Mouse (Mus musculus): ENCODE data around the gene Hsf2bp. TPM values are rescaled to one million over a fixed set of nuclear protein-coding genes. Genes with fewer than 3 reads are reported as not detected.
A peak's percentile ranks its signal among the peaks of the same experiment; 100 is the strongest.

Gene Hsf2bp
- polyA plus RNA-seq, 1 experiment from 2014 or later, result 0.47 TPM

- H3K27me3 ChIP-seq (ENCODE audit: control insufficient read depth, insufficient read depth, low read length), result no peaks in the 10 kb centered on the region
- H3K4me1 ChIP-seq (ENCODE audit: control insufficient read depth, insufficient read depth, low read length), result no peaks in the 10 kb centered on the region; the same call in 1 of the 2 replicates
- H3K4me3 ChIP-seq (replicated peaks; ENCODE audit: low read depth, low read length), result no peak overlapping the region
- H3K9ac ChIP-seq (replicated peaks; ENCODE audit: low read length), result no peak overlapping the region
- H3K9me3 ChIP-seq (ENCODE audit: control insufficient read depth, low read length), result no peaks in the 10 kb centered on the region
- H3K36me3 ChIP-seq (ENCODE audit: control insufficient read depth, insufficient read depth, low read length), result no peaks in the 10 kb centered on the region
- WGBS, result 92% methylated on average over 8 of the region's 8 CpGs
- no peak overlapping the region for H3K4me2 ChIP-seq (ENCODE audit: low read length)
- H3K27ac ChIP-seq (replicated peaks; ENCODE audit: low read depth, low read length), result no peak overlapping the region
- ATAC-seq (ENCODE audit: low FRiP score, low TSS enrichment) (no peak), DNase-seq (no peak)
Measured at GRCm38 (mm10) chr17:31918374-31918773, 117.8 kb downstream of the Hsf2bp start.

GRCm38 (mm10) chr17:31916461-31916775, 119.7 kb downstream of the Hsf2bp start:
- no peak for ATAC-seq (ENCODE audit: low FRiP score, low TSS enrichment)

GRCm38 (mm10) chr17:31915756-31916460, 120.2 kb downstream of the Hsf2bp start:
- no peak for DNase-seq
- ATAC-seq (ENCODE audit: low FRiP score, low TSS enrichment), result no peak
- WGBS, result 88% methylated on average over 18 of the region's 18 CpGs
- no peak overlapping the region for H3K9ac ChIP-seq (replicated peaks; ENCODE audit: low read length)
- H3K9me3 ChIP-seq (ENCODE audit: control insufficient read depth, low read length), result no peaks in the 10 kb centered on the region
- H3K4me3 ChIP-seq (replicated peaks; ENCODE audit: low read depth, low read length), result no peak overlapping the region
- H3K4me1 ChIP-seq (ENCODE audit: control insufficient read depth, insufficient read depth, low read length), result peaks cover 3% of the 10 kb centered on the region; the same call in 1 of the 2 replicates
- H3K27ac ChIP-seq (replicated peaks; ENCODE audit: low read depth, low read length), result no peak overlapping the region
- H3K36me3 ChIP-seq (ENCODE audit: control insufficient read depth, insufficient read depth, low read length), result no peaks in the 10 kb centered on the region
- H3K4me2 ChIP-seq (ENCODE audit: low read length), result no peak overlapping the region
- H3K27me3 ChIP-seq (ENCODE audit: control insufficient read depth, insufficient read depth, low read length), result no peaks in the 10 kb centered on the region

More at GRCm38 (mm10) chr17:31916461-31916775, 119.7 kb downstream of the Hsf2bp start:
- H3K4me1 ChIP-seq (ENCODE audit: control insufficient read depth, insufficient read depth, low read length), result peaks cover 3% of the 10 kb centered on the region; the same call in 1 of the 2 replicates
- no peaks in the 10 kb centered on the region for H3K36me3 ChIP-seq (ENCODE audit: control insufficient read depth, insufficient read depth, low read length)
- DNase-seq, result no peak
- no peak overlapping the region for H3K27ac ChIP-seq (replicated peaks; ENCODE audit: low read depth, low read length)
- no peak overlapping the region for H3K4me3 ChIP-seq (replicated peaks; ENCODE audit: low read depth, low read length)
- H3K27me3 ChIP-seq (ENCODE audit: control insufficient read depth, insufficient read depth, low read length), result no peaks in the 10 kb centered on the region
- H3K4me2 ChIP-seq (ENCODE audit: low read length), result no peak overlapping the region
- no peaks in the 10 kb centered on the region for H3K9me3 ChIP-seq (ENCODE audit: control insufficient read depth, low read length)
- 86% methylated on average over 6 of the region's 6 CpGs for WGBS
- H3K9ac ChIP-seq (replicated peaks; ENCODE audit: low read length), result no peak overlapping the region

- DNase-seq (no peak), ATAC-seq (ENCODE audit: low FRiP score, low TSS enrichment) (no peak)
- WGBS, result 86% methylated on average over 5 of the region's 5 CpGs
Measured at GRCm38 (mm10) chr17:31914323-31914722, 121.8 kb downstream of the Hsf2bp start.

GRCm38 (mm10) chr17:31912881-31913662, 123.1 kb downstream of the Hsf2bp start:
- 58% methylated on average over 18 of the region's 18 CpGs for WGBS
- H3K9ac ChIP-seq (replicated peaks; ENCODE audit: low read length), result no peak overlapping the region
- H3K4me2 ChIP-seq (ENCODE audit: low read length), result no peak overlapping the region
- H3K36me3 ChIP-seq (ENCODE audit: control insufficient read depth, insufficient read depth, low read length), result no peaks in the 10 kb centered on the region
- H3K9me3 ChIP-seq (ENCODE audit: control insufficient read depth, low read length), result no peaks in the 10 kb centered on the region
- no peak overlapping the region; the same call in 1 of the 2 replicates for H3K27ac ChIP-seq (replicated peaks; ENCODE audit: low read depth, low read length)
- DNase-seq (peak; percentile 65), ATAC-seq (ENCODE audit: low FRiP score, low TSS enrichment) (no peak; the same call in 1 of the 2 replicates)
- H3K4me1 ChIP-seq (ENCODE audit: control insufficient read depth, insufficient read depth, low read length), result peaks cover 3% of the 10 kb centered on the region; the same call in 1 of the 2 replicates
- no peaks in the 10 kb centered on the region for H3K27me3 ChIP-seq (ENCODE audit: control insufficient read depth, insufficient read depth, low read length)
- no peak overlapping the region for H3K4me3 ChIP-seq (replicated peaks; ENCODE audit: low read depth, low read length)

More at GRCm38 (mm10) chr17:31914323-31914722, 121.8 kb downstream of the Hsf2bp start:
- no peak overlapping the region for H3K4me3 ChIP-seq (replicated peaks; ENCODE audit: low read depth, low read length)
- no peaks in the 10 kb centered on the region for H3K27me3 ChIP-seq (ENCODE audit: control insufficient read depth, insufficient read depth, low read length)
- no peaks in the 10 kb centered on the region for H3K36me3 ChIP-seq (ENCODE audit: control insufficient read depth, insufficient read depth, low read length)
- H3K9me3 ChIP-seq (ENCODE audit: control insufficient read depth, low read length), result no peaks in the 10 kb centered on the region
- H3K4me2 ChIP-seq (ENCODE audit: low read length), result no peak overlapping the region
- H3K4me1 ChIP-seq (ENCODE audit: control insufficient read depth, insufficient read depth, low read length), result peaks cover 3% of the 10 kb centered on the region; the same call in 1 of the 2 replicates
- H3K9ac ChIP-seq (replicated peaks; ENCODE audit: low read length), result no peak overlapping the region
- no peak overlapping the region for H3K27ac ChIP-seq (replicated peaks; ENCODE audit: low read depth, low read length)

GRCm38 (mm10) chr17:31912387-31912786, 123.8 kb downstream of the Hsf2bp start:
- Histone ChIP-seq H3K36me3 (ENCODE audit: control insufficient read depth, insufficient read depth, low read length) (no peaks in the 10 kb centered on the region), H3K27ac (replicated peaks; ENCODE audit: low read depth, low read length) (no peak overlapping the region), H3K4me2 (ENCODE audit: low read length) (no peak overlapping the region), H3K9ac (replicated peaks; ENCODE audit: low read length) (no peak overlapping the region), H3K27me3 (ENCODE audit: control insufficient read depth, insufficient read depth, low read length) (no peaks in the 10 kb centered on the region), H3K4me3 (replicated peaks; ENCODE audit: low read depth, low read length) (no peak overlapping the region), H3K9me3 (ENCODE audit: control insufficient read depth, low read length) (no peaks in the 10 kb centered on the region), H3K4me1 (ENCODE audit: control insufficient read depth, insufficient read depth, low read length) (peaks cover 3% of the 10 kb centered on the region; the same call in 1 of the 2 replicates)
- 85% methylated on average over 16 of the region's 16 CpGs for WGBS
- ATAC-seq (ENCODE audit: low FRiP score, low TSS enrichment) (no peak), DNase-seq (no peak)

- ATAC-seq (ENCODE audit: low FRiP score, low TSS enrichment), result no peak
- 96% methylated on average over 2 of the region's 2 CpGs for WGBS
- no peaks in the 10 kb centered on the region for H3K27me3 ChIP-seq (ENCODE audit: control insufficient read depth, insufficient read depth, low read length)
- H3K9ac ChIP-seq (replicated peaks; ENCODE audit: low read length), result no peak overlapping the region
- no peak overlapping the region for H3K27ac ChIP-seq (replicated peaks; ENCODE audit: low read depth, low read length)
- H3K4me1 ChIP-seq (ENCODE audit: control insufficient read depth, insufficient read depth, low read length), result peaks cover 3% of the 10 kb centered on the region; the same call in 1 of the 2 replicates
- no peaks in the 10 kb centered on the region for H3K9me3 ChIP-seq (ENCODE audit: control insufficient read depth, low read length)
- no peaks in the 10 kb centered on the region for H3K36me3 ChIP-seq (ENCODE audit: control insufficient read depth, insufficient read depth, low read length)
- no peak overlapping the region for H3K4me2 ChIP-seq (ENCODE audit: low read length)
- no peak overlapping the region for H3K4me3 ChIP-seq (replicated peaks; ENCODE audit: low read depth, low read length)
- DNase-seq, result no peak
Measured at GRCm38 (mm10) chr17:31908966-31909365, 127.2 kb downstream of the Hsf2bp start.

GRCm38 (mm10) chr17:31906441-31906840, 129.7 kb downstream of the Hsf2bp start:
- Histone ChIP-seq H3K27me3 (ENCODE audit: control insufficient read depth, insufficient read depth, low read length) (no peaks in the 10 kb centered on the region), H3K36me3 (ENCODE audit: control insufficient read depth, insufficient read depth, low read length) (no peaks in the 10 kb centered on the region), H3K4me2 (ENCODE audit: low read length) (no peak overlapping the region), H3K9ac (replicated peaks; ENCODE audit: low read length) (no peak overlapping the region), H3K4me3 (replicated peaks; ENCODE audit: low read depth, low read length) (no peak overlapping the region), H3K27ac (replicated peaks; ENCODE audit: low read depth, low read length) (no peak overlapping the region), H3K9me3 (ENCODE audit: control insufficient read depth, low read length) (no peaks in the 10 kb centered on the region), H3K4me1 (ENCODE audit: control insufficient read depth, insufficient read depth, low read length) (no peaks in the 10 kb centered on the region)
- no peak for DNase-seq
- 92% methylated on average over 3 of the region's 3 CpGs for WGBS
- ATAC-seq (ENCODE audit: low FRiP score, low TSS enrichment), result no peak

Measured in midbrain, embryonic 14.5 days (tissue).